Mouse (Mus musculus): ENCODE results near the gene Ccdc142.

Gene Ccdc142

DNA sequence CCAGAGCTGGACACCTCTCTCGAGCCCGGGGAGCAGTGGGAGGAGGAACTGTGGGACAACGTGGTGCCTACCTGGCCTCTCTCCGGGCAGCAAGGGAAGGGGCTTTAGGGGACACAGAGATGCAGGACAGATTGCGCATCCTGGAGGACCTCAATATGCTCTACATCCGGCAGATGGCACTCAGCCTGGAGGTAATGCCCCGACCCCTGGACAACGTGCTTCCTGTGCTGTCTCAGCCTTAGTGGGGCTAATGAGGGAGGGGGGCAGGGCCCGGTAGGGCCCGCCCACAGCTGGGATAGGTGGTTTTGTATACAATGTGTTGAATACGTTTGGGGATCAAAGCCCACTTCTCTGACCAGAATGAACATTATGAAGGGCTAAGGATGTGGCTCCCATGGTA is 36.7 kb downstream of the Ccdc142 start:
- in situ Hi-C loops (cut with MboI), result no loop called here

DNA sequence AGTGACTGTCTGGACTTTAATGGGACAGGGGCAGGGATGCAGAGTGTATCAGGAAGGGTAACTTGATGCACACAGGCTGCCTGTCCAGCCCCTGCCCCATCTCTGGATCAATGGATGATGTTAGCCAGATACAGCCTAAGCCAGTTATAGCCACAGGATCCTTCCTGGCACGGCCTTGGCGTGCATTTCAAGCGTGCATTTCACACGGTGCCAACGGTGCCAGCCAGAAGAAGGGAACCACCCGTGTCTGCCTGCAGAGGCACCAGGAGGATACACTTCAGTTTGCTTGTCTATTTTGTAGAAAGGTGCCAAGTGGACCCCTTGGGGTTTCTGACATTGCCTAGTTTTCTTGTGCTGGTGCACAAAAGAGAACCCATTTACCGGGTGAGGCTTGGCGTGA is 38.6 kb downstream of the Ccdc142 start:
- in situ Hi-C loops (cut with MboI), result no loop called here

DNA sequence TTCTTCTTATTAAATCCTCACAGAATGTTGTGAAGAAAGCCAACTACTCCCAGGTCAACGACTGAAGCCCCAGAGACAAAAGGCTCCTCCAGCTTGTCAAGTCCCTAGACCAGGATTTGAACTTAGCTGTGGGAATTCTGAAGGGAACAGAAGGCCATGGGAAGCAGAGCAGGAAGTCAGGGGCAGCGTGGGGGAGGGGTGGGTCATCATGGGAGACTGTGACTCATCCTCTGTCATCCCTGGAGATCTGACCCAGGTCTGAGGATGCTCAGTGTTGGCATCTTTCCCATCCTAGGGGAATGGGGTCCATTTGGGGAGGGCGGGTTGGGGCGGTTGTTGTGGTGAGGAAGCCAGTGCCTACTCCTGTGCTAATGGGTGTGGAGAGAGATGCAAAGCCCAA is 40.2 kb downstream of the Ccdc142 start:
- in situ Hi-C loops (cut with MboI), result no loop called here

DNA sequence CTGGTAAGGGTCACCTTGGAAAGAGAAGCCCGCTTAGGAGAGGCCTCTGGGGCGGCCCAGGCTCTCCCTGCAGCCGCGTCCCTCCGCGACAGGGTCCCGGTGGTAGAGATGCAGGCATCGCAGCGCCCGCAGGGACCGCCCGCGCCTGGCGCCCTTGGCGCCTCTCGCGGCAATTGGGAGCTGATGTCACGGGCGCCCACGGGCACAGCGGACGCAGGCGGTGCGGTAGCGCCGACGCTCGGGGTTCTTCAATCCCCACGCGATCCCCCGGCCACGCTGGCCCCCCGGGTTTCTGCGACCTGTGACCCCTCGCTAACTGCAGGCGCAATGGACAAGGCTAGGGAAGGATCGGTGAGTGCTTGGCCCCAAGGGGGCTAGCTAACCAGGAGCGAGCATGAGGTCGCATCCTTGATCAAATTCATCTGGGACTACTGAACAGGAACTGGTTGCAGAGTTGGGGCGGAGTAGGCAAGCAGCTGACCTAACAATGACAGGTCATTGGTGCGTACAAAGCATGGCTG is 40.9 kb downstream of the Ccdc142 start:
- in situ Hi-C loops (cut with MboI), result no loop called here

DNA sequence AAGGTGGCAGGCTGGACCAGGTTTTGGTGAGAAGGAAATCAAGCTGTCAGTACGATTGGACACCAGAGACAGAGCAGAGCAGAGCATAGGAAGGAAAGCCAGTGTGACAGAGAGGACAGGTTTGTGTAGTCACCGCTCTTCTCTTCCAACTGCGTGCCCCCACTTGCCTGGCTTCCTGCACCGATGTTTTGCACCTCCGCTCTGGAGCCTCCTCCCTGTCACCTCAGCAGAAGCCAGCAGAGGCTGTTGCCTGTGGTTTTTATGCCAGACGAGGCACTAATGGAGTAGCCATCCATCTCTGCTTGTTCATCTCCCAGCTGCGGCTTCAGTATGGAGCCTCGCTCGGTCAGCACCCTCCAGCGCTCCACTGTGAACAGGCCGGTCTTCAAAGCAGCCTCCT is 41.5 kb downstream of the Ccdc142 start:
- in situ Hi-C loops (cut with MboI), result no loop called here

DNA sequence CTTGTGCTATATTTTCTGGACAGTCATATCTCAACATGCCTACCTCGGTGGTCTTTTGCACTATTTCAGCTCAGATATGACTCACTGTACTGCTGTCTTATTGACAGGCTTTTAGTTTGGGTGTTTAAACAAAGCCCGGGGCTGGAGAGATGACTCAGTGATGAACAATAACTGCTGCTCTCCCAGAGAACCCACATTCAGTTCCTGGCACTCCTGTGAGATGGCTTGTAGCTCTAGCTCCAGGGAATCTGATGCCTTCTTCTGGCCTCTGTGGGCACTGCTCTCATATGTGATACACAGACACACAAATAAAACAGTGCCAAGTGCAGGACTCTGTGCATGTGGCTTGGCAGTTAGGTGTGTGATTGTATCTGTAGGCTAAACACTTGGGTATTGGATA is 43.8 kb downstream of the Ccdc142 start:
- in situ Hi-C loops (cut with MboI), result no loop called here

DNA sequence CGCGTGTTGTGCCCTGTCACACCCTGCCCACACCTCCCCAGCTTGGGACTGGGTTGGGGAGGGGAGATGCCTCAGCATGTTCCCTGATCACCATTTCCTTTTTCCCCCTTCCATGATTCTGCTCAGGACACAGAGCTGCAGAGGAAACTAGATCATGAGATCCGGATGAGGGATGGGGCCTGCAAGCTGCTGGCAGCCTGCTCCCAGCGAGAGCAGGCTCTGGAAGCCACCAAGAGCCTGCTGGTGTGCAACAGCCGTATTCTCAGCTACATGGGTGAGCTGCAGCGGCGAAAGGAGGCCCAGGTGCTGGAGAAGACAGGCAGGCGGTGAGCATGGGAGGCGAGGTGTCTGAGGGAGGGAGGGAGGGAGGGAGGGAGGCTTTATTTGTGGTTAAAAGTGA is 44.4 kb downstream of the Ccdc142 start:
- in situ Hi-C loops (cut with MboI), result no loop called here

DNA sequence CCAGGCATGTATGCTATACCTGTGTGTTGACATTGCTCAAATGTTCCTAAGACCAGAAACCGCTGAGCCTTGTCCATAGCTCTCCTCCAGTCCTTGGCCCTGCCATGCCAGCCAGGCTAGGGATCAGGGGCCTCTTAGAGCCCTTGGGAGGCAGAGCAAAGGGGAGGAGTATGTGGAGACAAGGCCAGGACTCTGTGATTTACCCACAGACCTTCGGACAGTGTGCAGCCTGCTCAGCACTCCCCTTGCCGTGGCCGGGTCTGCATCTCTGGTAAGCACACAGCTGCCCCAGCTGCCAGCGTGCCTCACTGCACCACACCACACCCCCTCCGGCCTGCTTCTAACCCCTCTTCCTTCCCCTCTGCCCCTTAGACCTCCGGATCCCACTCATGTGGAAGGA is 45.9 kb downstream of the Ccdc142 start:
- in situ Hi-C loops (cut with MboI), result no loop called here

DNA sequence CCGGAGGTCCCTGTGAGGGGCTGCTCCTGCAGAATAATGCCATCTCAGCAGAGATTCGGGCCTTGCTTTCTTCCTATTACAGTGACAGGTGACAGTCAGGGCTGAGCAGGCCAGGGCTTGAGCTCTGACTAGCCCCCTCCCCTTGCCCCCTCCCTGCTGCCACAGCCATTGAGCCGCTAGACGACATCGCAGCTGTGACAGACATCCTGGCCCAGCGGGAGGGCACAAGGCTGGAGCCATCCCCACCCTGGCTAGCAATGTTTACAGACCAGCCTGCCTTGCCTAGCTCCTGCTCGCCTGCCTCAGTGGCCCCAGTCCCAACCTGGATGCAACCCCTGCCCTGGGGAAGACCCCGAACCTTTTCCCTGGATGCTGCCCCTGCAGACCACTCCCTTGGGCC is 50.3 kb downstream of the Ccdc142 start:
- in situ Hi-C loops (cut with MboI), result no loop called here

DNA sequence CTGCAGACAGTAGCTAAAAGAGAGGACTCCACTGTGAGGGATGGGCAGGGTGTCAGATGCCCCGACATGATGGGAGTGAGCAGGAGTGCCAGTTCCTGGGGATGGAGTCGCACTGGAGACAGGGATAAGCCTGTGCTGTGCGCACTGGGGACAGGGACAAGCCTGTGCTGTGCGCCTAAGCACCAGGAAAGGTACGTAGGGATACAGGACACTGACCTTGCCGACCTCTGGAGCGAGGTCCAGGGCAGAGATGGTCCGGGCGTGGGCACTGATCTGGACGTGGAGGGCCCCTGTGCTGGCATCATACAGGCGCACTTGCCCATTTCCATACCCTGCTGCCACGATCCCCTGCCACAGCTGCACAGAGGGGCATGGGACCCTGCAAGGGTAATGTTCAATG is 51.6 kb downstream of the Ccdc142 start:
- in situ Hi-C loops (cut with MboI), result no loop called here

DNA sequence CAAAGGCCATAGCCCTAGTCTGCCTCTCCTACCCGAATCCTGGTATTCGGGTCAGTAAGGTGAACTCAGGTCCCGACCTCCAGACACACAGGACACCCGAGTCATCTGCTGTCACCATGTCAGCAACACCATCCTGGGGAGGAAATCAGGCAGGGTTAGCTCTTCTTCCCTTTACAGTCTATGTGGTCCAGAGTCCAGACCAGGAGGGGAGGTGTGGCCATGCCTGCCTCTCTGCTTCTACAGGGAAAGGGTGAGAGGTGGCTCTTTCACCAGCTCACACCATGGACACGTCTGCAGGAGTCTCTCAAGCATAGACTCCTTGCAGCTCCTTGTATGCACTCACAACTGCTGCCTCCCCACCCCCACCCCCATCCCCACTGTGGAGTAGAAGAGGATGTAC is 52.1 kb downstream of the Ccdc142 start:
- in situ Hi-C loops (cut with MboI), result no loop called here

DNA sequence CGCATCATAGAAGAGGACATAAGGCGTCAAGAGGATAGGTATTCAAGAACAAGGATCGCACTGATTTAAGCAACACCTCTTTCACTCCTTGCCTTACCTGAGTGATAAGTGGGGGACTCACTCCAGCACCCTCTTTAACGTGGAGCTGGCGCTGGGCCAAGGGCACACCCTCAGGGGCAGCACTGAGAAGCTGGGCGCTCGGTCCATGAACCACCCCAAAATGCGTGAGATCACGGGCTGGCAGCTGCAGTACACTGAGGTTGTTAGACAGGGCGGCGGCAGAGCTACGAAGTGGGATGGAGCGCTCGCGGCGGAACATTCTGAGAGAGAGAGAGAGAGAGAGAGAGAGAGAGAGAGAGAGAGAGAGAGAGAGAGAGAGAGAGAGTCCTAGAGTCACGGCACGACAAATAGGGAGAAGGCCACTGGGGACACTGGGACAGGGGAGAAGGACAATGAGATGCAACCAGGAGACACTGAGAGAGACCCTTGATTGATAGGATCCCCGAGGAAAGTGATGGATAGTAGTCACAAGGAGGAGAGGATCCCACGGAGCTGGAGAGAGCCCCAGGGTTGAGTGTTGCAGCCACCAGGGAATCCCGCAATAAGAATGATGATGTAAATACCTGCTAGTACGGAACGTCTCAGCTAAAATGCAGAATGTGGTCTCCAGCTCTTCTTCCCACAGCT is 54.3 kb downstream of the Ccdc142 start:
- in situ Hi-C loops (cut with MboI), result no loop called here

DNA sequence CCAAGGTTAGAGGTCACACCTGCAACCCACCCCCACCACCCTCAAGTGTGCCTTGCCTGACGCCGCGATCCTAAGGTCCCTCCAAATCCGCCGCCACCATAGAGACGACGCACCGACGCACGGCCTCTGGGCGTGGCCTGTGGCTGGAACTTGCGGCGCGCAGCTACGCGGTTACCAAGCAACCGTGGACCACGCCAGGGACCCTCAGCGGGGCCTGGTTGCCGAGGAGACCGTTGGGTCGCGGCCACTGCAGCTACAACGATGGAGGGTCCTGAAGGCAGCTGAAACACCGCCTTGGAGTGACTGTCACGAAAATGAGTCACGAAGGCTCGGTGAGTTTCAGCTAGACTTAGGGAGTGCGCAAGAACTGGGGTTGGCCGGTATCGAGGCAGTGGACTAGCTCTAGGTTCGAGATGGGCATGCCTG is 54.9 kb downstream of the Ccdc142 start, which contains the start of the genes Wdr54 and 1700003E16Rik:
Wdr54 (minus strand) TSS at position 139 of the 426 bp plus-strand sequence.
1700003E16Rik (plus strand) TSS at position 146 of the 426 bp plus-strand sequence.
- in situ Hi-C loops (cut with MboI), result no loop called here
